Mouse (Mus musculus): ENCODE data around the gene Slit3. TPM values are rescaled to one million over a fixed set of nuclear protein-coding genes. Genes with fewer than 3 reads are reported as not detected.

Gene Slit3
- total and polyA plus RNA-seq, 3 experiments = not detected

DNA sequence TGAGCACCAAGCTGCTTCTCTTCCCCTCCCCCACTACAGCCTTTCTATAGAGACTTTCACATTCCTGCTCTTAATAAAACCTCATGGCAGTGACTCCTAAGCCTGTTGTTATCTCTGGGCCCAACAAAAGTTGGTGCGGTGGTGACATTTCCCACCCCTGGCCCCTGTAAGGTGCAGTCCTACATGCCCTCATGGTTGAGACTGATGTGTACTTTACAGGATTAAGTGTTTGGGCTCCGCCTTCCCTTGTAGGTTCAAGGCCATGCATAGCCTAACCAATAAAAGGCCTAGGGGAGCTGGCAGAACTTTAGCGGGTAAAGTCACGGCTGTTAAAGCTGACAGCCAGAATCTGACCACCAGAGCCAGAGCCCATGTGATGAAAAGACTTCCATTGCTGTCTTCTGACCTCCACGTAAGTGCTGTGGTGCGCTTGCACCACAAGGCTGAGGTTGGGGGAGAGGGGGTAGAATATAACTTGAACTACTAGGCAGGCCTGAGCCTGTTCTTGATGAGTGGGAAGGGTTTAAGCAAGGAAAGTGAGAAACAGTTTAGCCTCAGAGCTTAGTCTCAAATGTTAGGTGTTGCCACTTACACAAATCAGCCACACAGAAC, 323.6 kb downstream of the Slit3 start:
- TF ChIP-seq HCFC1 (IDR thresholded peaks at IDR 0.05; ENCODE audit: low read depth, low read length) (no peak), USF1 (IDR thresholded peaks at IDR 0.05; ENCODE audit: low read depth, low read length) (no peak), ZC3H11A (IDR thresholded peaks at IDR 0.05; ENCODE audit: low read depth, low read length) (no peak), TBP (IDR thresholded peaks at IDR 0.05; ENCODE audit: low read depth, low read length) (no peak), MYB (IDR thresholded peaks at IDR 0.05; ENCODE audit: low read depth, low read length) (no peak), GABPA (IDR thresholded peaks at IDR 0.05; ENCODE audit: low read depth, low read length) (no peak), ZNF384 (IDR thresholded peaks at IDR 0.05; ENCODE audit: low read depth, low read length) (no peak), EP300 (IDR thresholded peaks at IDR 0.05; ENCODE audit: low read depth in 1 of 2, low read length in 2 of 2) (no peak), TCF12 (IDR thresholded peaks at IDR 0.05; ENCODE audit: low read depth, low read length) (no peak), SIN3A (IDR thresholded peaks at IDR 0.05; ENCODE audit: low read length) (no peak), POLR2AphosphoS2 (IDR thresholded peaks at IDR 0.05; ENCODE audit: low read length) (no peak), MAZ (IDR thresholded peaks at IDR 0.05; ENCODE audit: low read depth, low read length) (no peak), CTCF (IDR thresholded peaks at IDR 0.05 in 2 of 3, conservative IDR thresholded peaks at IDR 0.05 in 1 of 3; ENCODE audit: control insufficient read depth in 1 of 3, insufficient read depth in 1 of 3, low read depth in 2 of 3, low read length in 3 of 3, poor library complexity in 1 of 3, severe bottlenecking in 1 of 3) (no peak), MYC (IDR thresholded peaks at IDR 0.05; ENCODE audit: low read depth, low read length) (no peak), USF2 (IDR thresholded peaks at IDR 0.05; ENCODE audit: borderline replicate concordance in 1 of 2, insufficient read depth in 1 of 2, low read depth in 1 of 2, low read length in 2 of 2) (no peak), KAT2A (conservative IDR thresholded peaks at IDR 0.05; ENCODE audit: low read depth, low read length) (no peak), MAX (IDR thresholded peaks at IDR 0.05; ENCODE audit: low read length) (no peak)
- H3K36me3 ChIP-seq (ENCODE audit: control insufficient read depth in 1 of 2, insufficient read depth in 2 of 2, low read length in 2 of 2) = no peaks in the 10 kb centered on the region
- H3K9me3 ChIP-seq (replicated peaks; ENCODE audit: insufficient read depth, low read length) = no peaks in the 10 kb centered on the region
- H3K9ac ChIP-seq (ENCODE audit: control insufficient read depth, low read depth, low read length, poor library complexity, severe bottlenecking) = no peak overlapping the region
- no peaks in the 10 kb centered on the region for H3K79me2 ChIP-seq (ENCODE audit: control insufficient read depth, insufficient read depth, low read length, poor library complexity)
- no peaks in the 10 kb centered on the region for H3K27me3 ChIP-seq (ENCODE audit: control insufficient read depth in 1 of 2, insufficient read depth in 2 of 2, low read length in 2 of 2)
- no peaks in the 10 kb centered on the region for H3K4me1 ChIP-seq (ENCODE audit: control insufficient read depth in 1 of 2, insufficient read depth in 2 of 2, low read length in 2 of 2)
- no peak overlapping the region for H3K27ac ChIP-seq (ENCODE audit: control insufficient read depth, low read depth, low read length)
- DNase-seq (ENCODE audit: low read depth, low spot score) = no peak
- no peak overlapping the region for H3K4me3 ChIP-seq (ENCODE audit: control insufficient read depth in 1 of 2, insufficient read depth in 1 of 2, low read depth in 2 of 2, low read length in 2 of 2)

DNA sequence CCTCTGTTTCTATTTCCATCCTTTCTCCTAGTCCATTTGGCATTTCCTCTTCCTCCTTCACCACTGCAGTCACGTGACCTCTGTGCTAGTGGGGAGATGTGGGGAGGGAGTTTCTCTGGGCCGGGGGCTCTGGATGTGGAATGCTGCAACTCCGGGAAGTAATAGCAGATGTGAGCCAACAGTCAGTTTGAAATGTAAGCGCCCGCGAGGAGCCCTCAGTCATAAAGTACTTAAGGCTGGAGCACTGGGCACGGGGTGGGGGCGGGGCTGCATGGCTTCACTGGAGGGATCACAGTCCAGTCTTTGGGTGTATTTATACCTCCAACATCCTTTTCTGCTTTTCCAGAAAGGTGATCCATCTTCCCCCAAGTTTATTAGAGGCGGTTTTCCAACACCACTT, 326.9 kb downstream of the Slit3 start:
- Histone ChIP-seq H3K36me3 (ENCODE audit: control insufficient read depth in 1 of 2, insufficient read depth in 2 of 2, low read length in 2 of 2) (no peaks in the 10 kb centered on the region), H3K9ac (ENCODE audit: control insufficient read depth, low read depth, low read length, poor library complexity, severe bottlenecking) (no peak overlapping the region), H3K9me3 (replicated peaks; ENCODE audit: insufficient read depth, low read length) (no peaks in the 10 kb centered on the region), H3K27ac (ENCODE audit: control insufficient read depth, low read depth, low read length) (no peak overlapping the region), H3K4me3 (ENCODE audit: control insufficient read depth in 1 of 2, insufficient read depth in 1 of 2, low read depth in 2 of 2, low read length in 2 of 2) (no peak overlapping the region), H3K27me3 (ENCODE audit: control insufficient read depth in 1 of 2, insufficient read depth in 2 of 2, low read length in 2 of 2) (no peaks in the 10 kb centered on the region), H3K79me2 (ENCODE audit: control insufficient read depth, insufficient read depth, low read length, poor library complexity) (no peaks in the 10 kb centered on the region), H3K4me1 (ENCODE audit: control insufficient read depth in 1 of 2, insufficient read depth in 2 of 2, low read length in 2 of 2) (no peaks in the 10 kb centered on the region)
- TF ChIP-seq BHLHE40 (IDR thresholded peaks at IDR 0.05; ENCODE audit: borderline replicate concordance, low read depth, low read length) = no peak
- no peak for TF ChIP-seq MAFK (IDR thresholded peaks at IDR 0.05; ENCODE audit: borderline replicate concordance, low read depth, low read length)
- no peak for TF ChIP-seq UBTF (IDR thresholded peaks at IDR 0.05; ENCODE audit: borderline replicate concordance, insufficient read depth, low read depth, low read length)
- TF ChIP-seq ELF1 (IDR thresholded peaks at IDR 0.05; ENCODE audit: low read depth, low read length) = no peak
- TF ChIP-seq TAL1 (IDR thresholded peaks at IDR 0.05; ENCODE audit: low read length) = no peak
- no peak for TF ChIP-seq HCFC1 (IDR thresholded peaks at IDR 0.05; ENCODE audit: low read depth, low read length)
- TF ChIP-seq POLR2AphosphoS5 (IDR thresholded peaks at IDR 0.05; ENCODE audit: borderline replicate concordance, low read depth, low read length) = no peak
- no peak for TF ChIP-seq POLR2AphosphoS2 (IDR thresholded peaks at IDR 0.05; ENCODE audit: low read length)
- TF ChIP-seq USF2 (IDR thresholded peaks at IDR 0.05; ENCODE audit: borderline replicate concordance in 1 of 2, insufficient read depth in 1 of 2, low read depth in 1 of 2, low read length in 2 of 2) = no peak
- TF ChIP-seq KAT2A (conservative IDR thresholded peaks at IDR 0.05; ENCODE audit: low read depth, low read length) = no peak
- no peak for TF ChIP-seq MYC (IDR thresholded peaks at IDR 0.05; ENCODE audit: low read depth, low read length)
- no peak for TF ChIP-seq USF1 (IDR thresholded peaks at IDR 0.05; ENCODE audit: low read depth, low read length)
- TF ChIP-seq CHD1 (IDR thresholded peaks at IDR 0.05; ENCODE audit: low read depth, low read length) = no peak
- TF ChIP-seq MAZ (IDR thresholded peaks at IDR 0.05; ENCODE audit: low read depth, low read length) = no peak
- TF ChIP-seq ZMIZ1 (IDR thresholded peaks at IDR 0.05; ENCODE audit: low read depth, low read length) = no peak
- no peak for DNase-seq (ENCODE audit: low read depth, low spot score)

All from MEL (cell line).